In the genomic region with DNA sequence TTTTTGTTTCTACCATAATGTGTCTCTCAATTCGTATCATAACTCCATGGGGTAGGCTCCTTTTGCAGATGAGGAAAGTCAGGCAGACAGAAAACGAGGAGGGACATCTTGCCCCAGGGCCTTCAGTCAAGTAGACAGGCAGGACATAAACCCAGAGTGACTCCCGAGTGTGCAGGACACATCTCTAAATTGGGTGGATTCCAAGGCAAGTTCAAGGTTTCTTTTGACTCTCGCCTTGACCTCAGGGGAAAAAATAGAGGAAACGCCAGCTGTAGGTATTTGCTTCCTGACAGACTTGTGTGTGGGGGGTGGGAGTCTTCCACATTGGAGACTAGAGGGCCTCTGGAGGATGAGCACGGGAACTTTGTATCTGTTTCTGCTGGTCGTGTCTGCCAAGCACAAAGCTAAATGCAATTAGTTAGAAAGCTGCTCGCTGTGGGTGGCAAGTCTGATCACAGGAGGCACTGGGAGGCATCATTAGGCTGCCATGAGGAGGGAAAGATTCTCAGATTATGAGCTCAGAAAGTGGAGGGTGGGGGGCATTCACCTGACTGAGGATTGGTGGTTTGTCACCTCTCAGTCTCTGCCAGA, we compare ENCODE assay signal across 12 mouse cellular contexts. TPM values are rescaled to one million over a fixed set of nuclear protein-coding genes. Genes with fewer than 3 reads are reported as not detected.
DNase-seq lines count a peak whose midpoint lies in the region; ATAC-seq and TF ChIP-seq lines count a peak whose summit lies in the region.
"Had no signal": no experiment of that assay in that cellular context is flagged by ENCODE, and none has a peak within 500 bp of the region (broad histone marks: within the 10 kb centered on the region; RNA-seq: fewer than 3 reads in every experiment).

No protein-coding gene starts in this region.

- H3K27me3 ChIP-seq in kidney, adult 2 months (replicated peaks; ENCODE audit: control insufficient read depth, insufficient read depth, low read length), result no peaks in the 10 kb centered on the region
- no peaks in the 10 kb centered on the region for H3K27me3 ChIP-seq in neural tube, embryonic 13.5 days
- 0 out of 2 replicates have a peak, but pooled peaks cover under 1% of the 10 kb centered on the region for H3K27me3 ChIP-seq in liver, postnatal 0 days (ENCODE audit: insufficient read depth, low read length)
- no peaks in the 10 kb centered on the region; the same call in 1 of the 2 replicates for H3K27me3 ChIP-seq in midbrain, embryonic 11.5 days (ENCODE audit: control insufficient read depth, insufficient read depth, low read length)

- no peak for TF ChIP-seq EP300 in liver, postnatal 0 days (IDR thresholded peaks at IDR 0.05; ENCODE audit: low read depth)

- no peak for DNase-seq in gastrocnemius, adult 2 months
- no peak for DNase-seq in gastrocnemius, postnatal 36 days
- peak; percentile 63 for DNase-seq in kidney, adult 2 months
- no peak for DNase-seq in kidney, postnatal 25 days
- DNase-seq in neural tube, embryonic 10.5 days (ENCODE audit: extremely low spot score, low spot score), result no peak
- no peak for DNase-seq in liver, postnatal 0 days
- no peak for DNase-seq in midbrain, embryonic 11.5 days (ENCODE audit: low spot score, missing footprints)
- DNase-seq: cerebellum, adult 11 months; forebrain, postnatal 0 days; thymus, postnatal 4 days had no signal

- no peak overlapping the region for H3K4me2 ChIP-seq in neural tube, embryonic 13.5 days
- H3K4me2 ChIP-seq in liver, postnatal 0 days (ENCODE audit: low read depth, low read length), result no peak overlapping the region; the same call in 1 of the 2 replicates
- H3K4me2 ChIP-seq in midbrain, embryonic 11.5 days, result no peak overlapping the region
- H3K4me2 ChIP-seq: limb, embryonic 12.5 days had no signal

- H3K4me3 ChIP-seq in gastrocnemius, adult 2 months, result no peak overlapping the region
- H3K4me3 ChIP-seq in kidney, adult 2 months (ENCODE audit: insufficient read depth, low read depth, low read length), result no peak overlapping the region
- H3K4me3 ChIP-seq in neural tube, embryonic 13.5 days, result no peak overlapping the region
- H3K4me3 ChIP-seq in liver, postnatal 0 days (ENCODE audit: low read depth, low read length), result no peak overlapping the region
- H3K4me3 ChIP-seq in midbrain, embryonic 11.5 days (ENCODE audit: low read depth, low read length), result no peak overlapping the region
- H3K4me3 ChIP-seq: limb, embryonic 12.5 days had no signal

- WGBS in kidney, adult 2 months, result 35% methylated on average over 8 of the region's 8 CpGs
- WGBS in neural tube, embryonic 13.5 days, result 38% methylated on average over 8 of the region's 8 CpGs
- WGBS in liver, postnatal 0 days (ENCODE audit: insufficient replicate concordance), result 52% methylated on average over 8 of the region's 8 CpGs
- WGBS in midbrain, embryonic 11.5 days, result 68% methylated on average over 8 of the region's 8 CpGs

- H3K27ac ChIP-seq in gastrocnemius, adult 2 months, result peak overlapping the region; percentile 28; the same call in 1 of the 2 replicates
- H3K27ac ChIP-seq in kidney, adult 2 months (ENCODE audit: insufficient read depth, low read depth, low read length), result no peak overlapping the region
- peak overlapping the region; percentile 59 for H3K27ac ChIP-seq in neural tube, embryonic 13.5 days (replicated peaks)
- 0 out of 2 replicates have a peak overlapping the region, but pooled peaks have one; percentile 37 for H3K27ac ChIP-seq in liver, postnatal 0 days (ENCODE audit: low read depth)
- H3K27ac ChIP-seq in midbrain, embryonic 11.5 days (ENCODE audit: low read depth, low read length), result no peak overlapping the region
- H3K27ac ChIP-seq: limb, embryonic 12.5 days had no signal

- TF ChIP-seq CTCF in gastrocnemius, adult 2 months (IDR thresholded peaks at IDR 0.05), result no peak
- no peak for TF ChIP-seq CTCF in kidney, adult 2 months (conservative IDR thresholded peaks at IDR 0.05; ENCODE audit: insufficient read depth, insufficient read length, low read depth, low read length)
- no peak for TF ChIP-seq CTCF in liver, postnatal 0 days (IDR thresholded peaks at IDR 0.05; ENCODE audit: low read depth)

- no peak for TF ChIP-seq POLR2A in kidney, adult 2 months (IDR thresholded peaks at IDR 0.05; ENCODE audit: low read depth, low read length)

- H3K9me3 ChIP-seq in neural tube, embryonic 13.5 days, result no peaks in the 10 kb centered on the region
- H3K9me3 ChIP-seq in liver, postnatal 0 days (ENCODE audit: low read length), result no peaks in the 10 kb centered on the region
- H3K9me3 ChIP-seq in midbrain, embryonic 11.5 days (ENCODE audit: control insufficient read depth, low read length), result no peaks in the 10 kb centered on the region
- H3K9me3 ChIP-seq: limb, embryonic 12.5 days had no signal

- no peak overlapping the region for H3K9ac ChIP-seq in neural tube, embryonic 13.5 days
- H3K9ac ChIP-seq in liver, postnatal 0 days (replicated peaks), result no peak overlapping the region
- H3K9ac ChIP-seq in midbrain, embryonic 11.5 days (ENCODE audit: low read length), result no peak overlapping the region
- H3K9ac ChIP-seq: forebrain, postnatal 0 days; limb, embryonic 12.5 days had no signal

- intact Hi-C loops in gastrocnemius, adult 2 months (cut with DNase I), result no loop called here
- intact Hi-C loops in gastrocnemius, postnatal 36 days (cut with DNase I), result no loop called here

- no peaks in the 10 kb centered on the region for H3K36me3 ChIP-seq in kidney, adult 2 months (ENCODE audit: control insufficient read depth, insufficient read depth, low read length)
- peaks cover 2% of the 10 kb centered on the region for H3K36me3 ChIP-seq in neural tube, embryonic 13.5 days
- peaks cover 15% of the 10 kb centered on the region; the same call in 1 of the 2 replicates for H3K36me3 ChIP-seq in liver, postnatal 0 days (replicated peaks; ENCODE audit: insufficient read depth, low read length)
- no peaks in the 10 kb centered on the region for H3K36me3 ChIP-seq in midbrain, embryonic 11.5 days (ENCODE audit: control insufficient read depth, insufficient read depth, low read length)
- H3K36me3 ChIP-seq: limb, embryonic 12.5 days had no signal

- peaks cover 41% of the 10 kb centered on the region for H3K4me1 ChIP-seq in kidney, adult 2 months (ENCODE audit: control insufficient read depth, insufficient read depth, low read length)
- H3K4me1 ChIP-seq in neural tube, embryonic 13.5 days (replicated peaks), result peaks cover 48% of the 10 kb centered on the region
- peaks cover 46% of the 10 kb centered on the region for H3K4me1 ChIP-seq in liver, postnatal 0 days (ENCODE audit: insufficient read depth)
- peaks cover 12% of the 10 kb centered on the region for H3K4me1 ChIP-seq in midbrain, embryonic 11.5 days (ENCODE audit: control insufficient read depth, insufficient read depth, low read length)

- no peak for ATAC-seq in neural tube, embryonic 13.5 days (ENCODE audit: low read depth)
- ATAC-seq in liver, postnatal 0 days, result no peak
- no peak for ATAC-seq in midbrain, embryonic 11.5 days (ENCODE audit: low FRiP score)
- ATAC-seq: forebrain, postnatal 0 days had no signal

RNA-seq across cellular contexts. Expression of a gene that starts 7.7 kb away (rescaled TPM):
- 100 to 1,000 TPM; 152 to 185 TPM for total RNA-seq in gastrocnemius, adult 2 months (2021)
- total RNA-seq in gastrocnemius, postnatal 36 days (2021), result 100 to 1,000 TPM; 157 to 197 TPM
- polyA plus RNA-seq in kidney, adult 2 months (2012; rRNA removed), result 128 and 131 TPM in 2 replicates
- polyA plus RNA-seq in neural tube, embryonic 13.5 days (2015; fragmentation: Nextera tagmentation; extraction: Ambion mirVana), result 39.2 and 41.7 TPM in 2 replicates
- 63.6 and 75.5 TPM in 2 replicates for polyA plus RNA-seq in liver, postnatal 0 days (2015; fragmentation: Nextera tagmentation; extraction: Ambion mirVana)
- polyA plus RNA-seq in midbrain, embryonic 11.5 days (2014; fragmentation: Nextera tagmentation; extraction: Ambion mirVana), result 19.5 and 20.5 TPM in 2 replicates

Comparison
In these comparisons a context has a peak if more than half of its experiments do, and no peak if none do; other contexts are left out.
1. H3K27ac ChIP-seq: peak in gastrocnemius, adult 2 months (single experiment), neural tube, embryonic 13.5 days (single experiment) and liver, postnatal 0 days (single experiment); none in kidney, adult 2 months (single experiment) and midbrain, embryonic 11.5 days (single experiment).